Mouse (Mus musculus): ENCODE measurements around the gene Svip.

The Svip gene

GRCm38 (mm10) chr7:51960698-51961374, 45.0 kb downstream of the Svip start:
- DNase-seq, result no peak

GRCm38 (mm10) chr7:51957766-51958165, 48.1 kb downstream of the Svip start:
- no peak for DNase-seq

- no peak for DNase-seq
Measured at GRCm38 (mm10) chr7:51955424-51956041, 50.3 kb downstream of the Svip start.
